Mouse (Mus musculus) erythroblast, embryonic 14.5 days (primary cell): Measurements from ENCODE around the gene Smcr8.

Experiments used
- GATA1 ChIP-seq: IDR thresholded peaks from 2 replicates; pipeline ENCODE4 v1.6.1; 2012; ENCODE audit warnings: low read length, inconsistent platforms, mixed read lengths
- TAL1 ChIP-seq: IDR thresholded peaks from 3 replicates; pipeline ENCODE4 v1.6.1; 2012; ENCODE audit warnings: low read length, inconsistent platforms, mixed read lengths

GRCm38 (mm10) chr11:60774841-60775240 is 2.5 kb upstream of the Smcr8 start:
- TF ChIP-seq TAL1 (no peak), GATA1 (no peak)
